35 mouse cellular contexts compared by ENCODE assay signal in the genomic region with DNA sequence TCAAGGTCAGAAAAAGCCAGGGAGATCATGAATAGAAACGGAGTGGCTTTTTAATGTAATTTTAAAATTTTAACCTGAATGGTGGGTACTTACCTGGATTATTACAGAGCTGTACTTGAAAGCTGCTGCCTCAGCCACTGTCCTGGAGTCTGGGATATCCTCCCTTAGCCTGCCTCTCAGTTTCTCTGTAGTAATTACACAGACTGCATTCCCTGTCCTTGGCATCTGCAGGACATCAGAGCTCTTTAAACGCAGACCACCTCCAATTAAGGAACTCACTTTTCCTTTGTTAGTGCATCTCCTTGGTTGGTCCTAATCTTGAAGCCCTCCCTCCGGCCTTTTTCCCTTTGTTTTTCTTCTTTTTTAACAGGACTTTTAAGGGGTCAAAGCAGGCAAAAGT.
A peak's percentile ranks its signal among the peaks of the same experiment; 100 is the strongest.
DNase-seq lines count a peak whose midpoint lies in the region; ATAC-seq lines count a peak whose summit lies in the region.
"Had no signal": no experiment of that assay in that cellular context is flagged by ENCODE, and none has a peak within 500 bp of the region (broad histone marks: within the 10 kb centered on the region; RNA-seq: fewer than 3 reads in every experiment).

No protein-coding gene starts in this region.

- H3K9me3 ChIP-seq in midbrain, embryonic 14.5 days (ENCODE audit: control insufficient read depth, low read length), result no peaks in the 10 kb centered on the region
- no peaks in the 10 kb centered on the region for H3K9me3 ChIP-seq in midbrain, embryonic 11.5 days (ENCODE audit: control insufficient read depth, low read length)
- H3K9me3 ChIP-seq: embryonic facial prominence, embryonic 12.5 days; heart, embryonic 10.5 days; heart, embryonic 15.5 days; hindbrain, embryonic 13.5 days; kidney, embryonic 15.5 days; limb, embryonic 13.5 days; lung, embryonic 15.5 days; midbrain, embryonic 12.5 days; neural tube, embryonic 15.5 days had no signal

- no peak overlapping the region for H3K9ac ChIP-seq in midbrain, embryonic 14.5 days (replicated peaks; ENCODE audit: low read length)
- H3K9ac ChIP-seq in midbrain, embryonic 11.5 days (ENCODE audit: low read length), result no peak overlapping the region
- H3K9ac ChIP-seq: embryonic facial prominence, embryonic 12.5 days; heart, embryonic 15.5 days; hindbrain, embryonic 13.5 days; kidney, embryonic 15.5 days; limb, embryonic 13.5 days; lung, embryonic 15.5 days; midbrain, embryonic 12.5 days; neural tube, embryonic 15.5 days had no signal

- H3K4me1 ChIP-seq in midbrain, embryonic 14.5 days (ENCODE audit: control insufficient read depth, insufficient read depth, low read length), result 0 out of 2 replicates have a peak, but pooled peaks cover 3% of the 10 kb centered on the region
- no peaks in the 10 kb centered on the region for H3K4me1 ChIP-seq in midbrain, embryonic 11.5 days (ENCODE audit: control insufficient read depth, insufficient read depth, low read length)
- H3K4me1 ChIP-seq: embryonic facial prominence, embryonic 12.5 days; heart, embryonic 10.5 days; heart, embryonic 15.5 days; hindbrain, embryonic 13.5 days; kidney, embryonic 15.5 days; lung, embryonic 15.5 days; midbrain, embryonic 12.5 days; neural tube, embryonic 15.5 days had no signal

- H3K27ac ChIP-seq in midbrain, embryonic 14.5 days (replicated peaks; ENCODE audit: low read depth, low read length), result no peak overlapping the region
- H3K27ac ChIP-seq in midbrain, embryonic 11.5 days (ENCODE audit: low read depth, low read length), result no peak overlapping the region
- H3K27ac ChIP-seq: embryonic facial prominence, embryonic 12.5 days; forebrain, embryonic 10.5 days; heart, embryonic 10.5 days; heart, embryonic 15.5 days; hindbrain, embryonic 13.5 days; kidney, embryonic 15.5 days; limb, embryonic 13.5 days; lung, embryonic 15.5 days; midbrain, embryonic 12.5 days; neural tube, embryonic 15.5 days had no signal

- no peak overlapping the region for H3K4me2 ChIP-seq in midbrain, embryonic 14.5 days (ENCODE audit: low read length)
- H3K4me2 ChIP-seq in midbrain, embryonic 11.5 days, result no peak overlapping the region
- H3K4me2 ChIP-seq: embryonic facial prominence, embryonic 12.5 days; heart, embryonic 15.5 days; hindbrain, embryonic 13.5 days; kidney, embryonic 15.5 days; limb, embryonic 13.5 days; liver, embryonic 11.5 days; lung, embryonic 15.5 days; midbrain, embryonic 12.5 days; neural tube, embryonic 15.5 days had no signal

- peak; percentile 32 for DNase-seq in embryo, embryonic 10 days (ENCODE audit: low spot score)
- DNase-seq in embryo, embryonic 9.5 days (ENCODE audit: extremely low spot score), result no peak
- DNase-seq in midbrain, embryonic 14.5 days, result peak; percentile 8
- no peak for DNase-seq in midbrain, embryonic 11.5 days (ENCODE audit: low spot score, missing footprints)
- peak; percentile 8 for DNase-seq in embryo, embryonic 11 days
- peak; percentile 11 for DNase-seq in retina, embryonic 14.5 days (ENCODE audit: low spot score)
- DNase-seq in cerebellum, postnatal 36 days, result no peak
- DNase-seq in frontal cortex, postnatal 25 days (ENCODE audit: low spot score in 2 of 2), result no peak
- DNase-seq: adrenal gland, adult 2 months; adrenal gland, postnatal 36 days; cerebellum, adult 2 months; cerebellum, postnatal 25 days; gastrocnemius, postnatal 14 days; heart, adult 11 months; heart, postnatal 36 days; kidney, adult 18-20 months; kidney, postnatal 4 days; lung, postnatal 36 days; right cerebral cortex, adult 18-20 months; spleen, adult 18-20 months; thymus, adult 18-20 months; thymus, postnatal 25 days had no signal

- no peaks in the 10 kb centered on the region for H3K36me3 ChIP-seq in midbrain, embryonic 14.5 days (ENCODE audit: control insufficient read depth, insufficient read depth, low read length)
- H3K36me3 ChIP-seq in midbrain, embryonic 11.5 days (ENCODE audit: control insufficient read depth, insufficient read depth, low read length), result no peaks in the 10 kb centered on the region
- H3K36me3 ChIP-seq: embryonic facial prominence, embryonic 12.5 days; forebrain, embryonic 10.5 days; heart, embryonic 10.5 days; heart, embryonic 15.5 days; hindbrain, embryonic 13.5 days; kidney, embryonic 15.5 days; limb, embryonic 13.5 days; lung, embryonic 15.5 days; midbrain, embryonic 12.5 days; neural tube, embryonic 15.5 days had no signal

- H3K4me3 ChIP-seq in midbrain, embryonic 14.5 days (replicated peaks; ENCODE audit: low read depth, low read length), result no peak overlapping the region
- H3K4me3 ChIP-seq in midbrain, embryonic 11.5 days (ENCODE audit: low read depth, low read length), result no peak overlapping the region
- H3K4me3 ChIP-seq: embryonic facial prominence, embryonic 12.5 days; forebrain, embryonic 10.5 days; heart, embryonic 10.5 days; heart, embryonic 15.5 days; hindbrain, embryonic 13.5 days; kidney, embryonic 15.5 days; limb, embryonic 13.5 days; lung, embryonic 15.5 days; midbrain, embryonic 12.5 days; neural tube, embryonic 15.5 days had no signal

- WGBS in midbrain, embryonic 14.5 days, result 20% methylated on average over 3 of the region's 3 CpGs
- WGBS in midbrain, embryonic 11.5 days, result 8% methylated on average over 3 of the region's 3 CpGs

- no peak for ATAC-seq in midbrain, embryonic 14.5 days (ENCODE audit: low FRiP score, low TSS enrichment)
- ATAC-seq in midbrain, embryonic 11.5 days (ENCODE audit: low FRiP score), result no peak
- ATAC-seq: activated CD4-positive, CD25-positive, alpha-beta regulatory T cell, adult 4 months; inflammation-experienced regulatory T-cells, adult 6 months had no signal

- no peaks in the 10 kb centered on the region for H3K27me3 ChIP-seq in midbrain, embryonic 14.5 days (ENCODE audit: control insufficient read depth, insufficient read depth, low read length)
- no peaks in the 10 kb centered on the region for H3K27me3 ChIP-seq in midbrain, embryonic 11.5 days (ENCODE audit: control insufficient read depth, insufficient read depth, low read length)
- H3K27me3 ChIP-seq: embryonic facial prominence, embryonic 12.5 days; heart, embryonic 15.5 days; hindbrain, embryonic 13.5 days; kidney, embryonic 15.5 days; limb, embryonic 13.5 days; lung, embryonic 15.5 days; midbrain, embryonic 12.5 days; neural tube, embryonic 15.5 days had no signal

Comparison
In these comparisons a context has a peak if more than half of its experiments do, and no peak if none do; other contexts are left out.
1. DNase-seq: peak in embryo, embryonic 10 days (single experiment), midbrain, embryonic 14.5 days (single experiment), embryo, embryonic 11 days (single experiment) and retina, embryonic 14.5 days (single experiment); none in embryo, embryonic 9.5 days (single experiment), midbrain, embryonic 11.5 days (single experiment), cerebellum, postnatal 36 days (0 of 2) and frontal cortex, postnatal 25 days (0 of 2).